Mouse (Mus musculus): ENCODE data around the gene Abraxas2.

The Abraxas2 gene

DNA sequence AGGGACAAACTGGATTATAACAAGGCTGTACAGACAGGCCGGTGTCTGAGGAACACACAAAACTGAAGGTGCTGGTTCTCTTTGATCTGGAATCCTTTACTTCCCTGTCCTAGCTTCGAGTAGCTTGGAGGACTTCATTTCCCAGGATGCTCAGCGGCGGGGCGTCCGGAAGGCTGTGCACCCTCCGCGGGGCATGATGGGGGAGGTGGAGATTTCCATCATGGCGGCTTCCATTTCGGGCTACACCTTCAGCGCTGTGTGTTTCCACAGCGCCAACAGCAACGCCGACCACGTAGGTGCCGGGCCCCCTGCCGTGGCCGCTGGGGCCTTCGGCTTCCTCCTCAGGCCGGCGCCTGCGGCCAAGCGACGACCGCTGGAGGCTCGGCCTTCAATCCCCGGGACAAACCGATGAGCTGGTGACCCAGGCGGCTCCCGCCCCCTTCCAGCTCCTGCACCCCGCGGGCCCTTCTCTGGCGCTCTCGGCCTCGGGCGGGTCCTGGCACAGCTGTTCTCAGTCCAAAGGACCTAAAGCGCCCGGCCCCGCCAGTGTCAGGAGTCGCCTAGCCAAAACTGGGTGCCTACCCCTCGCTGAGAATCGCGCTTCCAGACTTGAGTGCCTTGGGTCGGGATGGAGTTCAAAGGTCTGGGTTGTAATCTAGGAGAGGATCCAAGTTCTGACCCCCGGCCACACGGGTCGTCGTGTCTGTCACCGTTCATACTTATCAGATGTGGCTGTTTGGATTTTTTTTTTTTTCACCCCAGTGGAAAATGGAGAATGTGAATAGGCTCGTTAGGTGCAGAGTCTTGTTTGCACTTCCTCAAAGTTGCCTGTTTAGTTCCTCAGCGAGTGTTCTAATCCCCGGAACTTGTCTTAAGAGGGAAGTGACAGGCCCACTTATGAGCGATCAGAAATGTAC lies at the start of gene Abraxas2:
Gene Abraxas2 (plus strand): TSS at position 184 of the 917 bp plus-strand sequence.
- peak; percentile 93 for DNase-seq

DNA sequence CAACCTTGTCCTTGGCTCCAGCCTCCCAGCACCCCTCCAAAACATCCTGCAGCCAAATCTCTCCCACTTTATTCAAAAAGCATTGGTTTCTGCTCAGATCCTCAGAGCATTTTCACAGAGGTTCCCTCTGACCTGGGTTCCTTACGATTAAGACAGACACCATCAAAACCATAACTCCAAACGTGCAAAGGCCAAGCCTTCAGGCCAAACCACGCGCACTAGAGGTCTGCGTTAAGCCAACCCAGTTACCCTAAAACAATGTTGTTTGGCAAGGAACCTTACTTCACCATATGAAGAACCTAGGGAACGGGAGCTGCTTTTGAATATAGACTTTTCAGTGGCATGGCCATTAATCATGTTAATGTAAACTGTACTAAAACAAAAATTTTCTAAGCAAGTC lies 49.3 kb upstream of the Abraxas2 start:
- DNase-seq, result no peak

GRCm38 (mm10) chr7:132810368-132810767 lies 48.7 kb upstream of the Abraxas2 start:
- DNase-seq, result peak; percentile 58

GRCm38 (mm10) chr7:132810879-132811278 lies 48.1 kb upstream of the Abraxas2 start:
- DNase-seq, result peak; percentile 92

GRCm38 (mm10) chr7:132811716-132812618 lies 47.1 kb upstream of the Abraxas2 start:
- peak; percentile 35 for DNase-seq

- DNase-seq, result peak; percentile 65
Measured at GRCm38 (mm10) chr7:132812619-132813415, 46.2 kb upstream of the Abraxas2 start.

- peak; percentile 85 for DNase-seq
Measured at GRCm38 (mm10) chr7:132813416-132814088, 45.5 kb upstream of the Abraxas2 start, which contains the start of gene Fam53b. Gene Fam53b, minus strand, starts transcription at chr7:132813886.

DNA sequence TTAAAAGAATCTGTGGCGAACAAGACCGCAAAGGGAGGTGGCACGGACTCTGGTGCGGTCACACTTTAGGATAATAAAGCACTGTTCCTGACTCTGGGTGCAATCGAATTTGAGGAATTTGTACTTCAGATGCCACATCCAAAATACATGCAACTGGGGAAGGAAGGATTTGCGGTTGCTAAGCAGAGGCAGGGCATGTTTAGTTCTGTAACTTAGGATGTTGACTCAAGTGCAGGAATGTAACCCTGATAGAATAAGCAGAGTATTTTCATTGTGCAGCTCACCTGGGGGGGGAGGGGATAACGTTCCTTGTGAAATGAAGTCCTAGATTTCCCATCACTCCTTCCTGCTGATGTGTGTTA lies 45.0 kb upstream of the Abraxas2 start:
- no peak for DNase-seq

GRCm38 (mm10) chr7:132815081-132815480 lies 43.9 kb upstream of the Abraxas2 start:
- no peak for DNase-seq

DNA sequence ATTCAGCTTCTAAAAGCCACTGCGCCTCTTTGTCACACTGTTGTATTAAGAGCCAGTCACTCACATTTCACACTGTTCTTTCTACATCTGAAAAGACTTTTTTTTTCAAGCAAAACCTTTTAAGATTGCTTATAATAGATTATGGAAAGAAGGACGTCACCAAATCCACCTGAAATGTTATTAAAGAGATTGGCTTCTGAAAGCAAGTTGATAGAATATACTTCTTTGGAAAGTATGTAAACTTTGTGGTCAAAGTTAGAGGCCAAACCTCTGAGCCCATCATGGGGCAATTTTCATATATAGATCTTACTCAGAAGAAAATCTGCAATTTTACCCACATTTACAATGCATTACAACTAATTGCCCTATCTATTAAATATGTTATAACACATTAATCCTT lies 42.5 kb upstream of the Abraxas2 start:
- no peak for DNase-seq

- DNase-seq, result no peak
Measured at GRCm38 (mm10) chr7:132817056-132817455, 42.0 kb upstream of the Abraxas2 start.

DNA sequence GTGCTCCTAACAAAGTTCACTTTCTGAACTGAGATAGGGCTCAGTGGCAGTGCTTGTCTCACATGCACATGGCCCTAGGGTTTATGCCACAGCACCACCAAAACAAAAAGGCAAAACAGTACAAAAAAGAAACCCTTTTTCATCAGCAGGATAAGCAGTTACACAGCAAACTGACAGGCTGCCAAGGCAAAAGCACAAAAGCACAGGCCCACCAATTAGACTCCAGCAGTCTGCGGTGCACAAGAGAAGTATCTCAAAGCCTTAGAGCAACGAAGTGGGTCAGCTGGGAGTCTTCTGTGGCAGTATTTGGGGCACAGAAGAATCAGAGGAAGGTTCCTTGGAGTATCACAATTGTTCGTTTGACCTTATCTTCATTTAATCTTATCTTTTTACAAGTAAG lies 38.3 kb upstream of the Abraxas2 start:
- no peak for DNase-seq

DNA sequence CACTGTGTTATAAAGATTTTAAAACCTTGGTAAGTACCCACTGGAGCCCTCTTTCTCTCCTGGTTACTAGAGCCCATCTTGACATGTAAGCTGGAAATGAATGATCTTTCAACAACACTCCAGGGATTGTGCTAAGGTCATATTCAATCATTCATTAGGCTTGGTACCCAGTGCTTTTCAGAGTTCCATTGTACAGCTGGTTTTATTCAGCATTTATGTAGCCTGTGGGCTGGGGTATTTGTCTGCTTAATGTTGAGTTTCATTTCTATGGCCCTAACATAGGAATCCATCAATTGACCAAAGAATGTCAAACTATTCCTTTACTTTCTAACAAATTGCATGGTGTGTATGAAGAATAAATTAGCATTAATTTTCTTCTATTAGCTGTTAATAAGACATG lies 35.2 kb upstream of the Abraxas2 start:
- DNase-seq, result no peak

GRCm38 (mm10) chr7:132824346-132825022 lies 34.5 kb upstream of the Abraxas2 start:
- DNase-seq, result no peak

DNA sequence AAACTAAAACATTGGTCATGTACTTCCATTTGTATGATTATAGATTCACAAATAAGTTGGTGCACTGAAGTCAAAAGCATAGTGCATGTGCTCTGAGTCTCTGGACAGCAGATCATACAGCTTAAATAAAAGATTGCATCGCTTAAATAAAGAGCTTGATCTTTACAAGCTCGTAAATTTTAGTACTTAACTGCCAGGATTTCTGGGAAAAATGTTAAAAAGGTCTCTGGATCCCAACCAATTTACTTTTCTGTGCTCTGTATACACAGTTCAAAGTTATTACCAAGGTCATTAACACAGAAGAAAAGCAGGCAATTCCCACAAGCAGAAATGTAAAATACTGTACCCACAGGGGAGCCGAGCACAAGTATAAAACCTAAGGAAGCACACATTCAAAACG lies 28.1 kb upstream of the Abraxas2 start:
- no peak for DNase-seq

DNA sequence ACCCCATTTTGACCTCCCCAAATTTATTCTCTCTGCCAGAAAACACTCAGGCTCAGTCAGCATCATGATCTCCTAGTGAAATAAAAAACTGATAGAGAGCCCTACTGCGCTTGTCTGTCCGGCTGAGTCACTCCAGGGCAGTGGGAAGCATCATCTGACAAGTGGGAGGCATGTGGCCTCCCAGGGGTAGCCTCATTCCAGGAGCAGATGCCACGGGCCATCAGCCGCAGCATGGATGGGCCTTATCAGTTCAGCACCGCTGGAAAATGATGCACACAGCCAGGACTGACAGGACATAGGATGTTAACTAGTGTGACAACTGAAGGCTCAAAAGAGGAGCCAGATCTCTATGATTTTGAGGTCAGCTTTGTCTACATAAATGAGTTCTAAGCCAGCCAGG lies 17.7 kb upstream of the Abraxas2 start:
- DNase-seq, result no peak

GRCm38 (mm10) chr7:132842455-132842854 lies 16.6 kb upstream of the Abraxas2 start:
- DNase-seq, result no peak

DNA sequence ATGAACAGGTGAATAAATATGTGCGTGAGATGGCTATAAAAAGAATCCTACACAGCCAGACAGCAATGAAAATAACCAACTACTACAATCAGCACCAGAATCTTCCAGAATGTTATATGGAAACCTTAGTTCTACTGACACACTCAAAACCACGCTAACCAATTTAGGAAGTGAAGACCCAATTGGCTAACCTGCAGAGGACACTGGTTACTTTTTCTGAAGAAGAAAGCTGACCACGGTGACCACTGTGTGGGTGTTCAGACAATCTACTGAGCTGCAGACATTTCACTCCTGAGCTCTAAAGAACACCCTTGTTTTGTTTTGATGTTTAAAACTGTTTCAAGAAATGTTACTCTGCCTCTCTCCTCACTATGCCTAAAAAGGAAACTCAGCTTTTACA lies 15.9 kb upstream of the Abraxas2 start:
- no peak for DNase-seq

DNA sequence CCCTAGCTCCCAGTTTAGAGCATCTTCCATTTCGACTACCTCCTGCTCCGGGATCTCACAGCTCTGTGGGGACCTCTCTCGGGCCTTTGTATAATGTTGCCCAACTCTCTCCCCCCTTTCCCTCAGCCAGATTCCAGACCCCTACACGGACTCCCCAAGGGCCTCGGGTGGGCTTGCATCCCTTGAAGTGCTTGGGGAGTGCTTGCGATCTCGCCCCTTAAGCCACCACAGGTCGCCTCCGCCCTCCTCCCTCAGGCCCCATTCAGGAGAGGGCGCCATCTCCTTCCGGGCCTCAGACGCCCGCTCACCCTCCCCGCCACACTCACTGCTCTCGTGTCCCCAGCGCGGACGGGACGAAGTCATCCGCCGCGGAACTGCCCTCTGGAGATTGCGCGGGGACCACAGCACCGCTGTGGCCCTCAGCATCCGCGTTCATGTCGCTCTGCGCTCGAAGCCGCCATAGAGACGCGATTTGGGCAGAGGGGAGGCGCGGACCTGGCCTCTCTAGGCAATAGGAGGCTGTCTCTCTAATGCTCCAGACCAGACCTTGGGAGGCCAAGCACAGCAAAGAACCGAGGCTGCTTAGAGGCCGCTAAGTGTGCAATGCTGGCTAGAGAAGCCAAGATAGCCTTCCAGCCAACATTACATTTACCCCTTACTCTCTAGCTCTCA lies 6.7 kb upstream of the Abraxas2 start, which contains the start of gene Eef1akmt2:
Gene Eef1akmt2 (minus strand): TSS at position 501 of the 672 bp plus-strand sequence.
- DNase-seq, result peak; percentile 90

GRCm38 (mm10) chr7:132853361-132853760 lies 5.7 kb upstream of the Abraxas2 start:
- DNase-seq, result no peak

DNA sequence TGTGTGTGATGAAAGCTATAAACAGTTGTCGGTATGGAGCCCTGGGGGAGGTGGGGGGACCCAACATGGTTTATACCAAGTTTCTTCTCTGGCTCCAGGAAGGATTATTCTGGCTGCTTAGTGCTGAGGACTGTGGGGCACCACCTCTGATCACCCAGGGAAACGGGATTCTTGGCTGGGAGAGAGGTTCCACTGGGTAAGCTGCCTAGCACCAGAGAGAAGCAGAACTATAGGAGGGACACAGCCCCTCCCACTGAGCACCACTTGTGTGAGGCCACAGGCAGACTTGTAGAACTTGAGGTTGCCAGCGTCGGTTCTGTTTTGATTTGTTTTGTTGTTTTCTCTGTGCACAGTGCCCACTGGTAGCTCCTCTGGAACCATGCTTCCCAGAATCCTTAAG lies 5.1 kb upstream of the Abraxas2 start:
- DNase-seq, result no peak

Data from kidney, postnatal 14 days (tissue).